Mouse (Mus musculus) liver, embryonic 14.5 days (tissue): ENCODE results near the gene Inka2.

Source experiments
- CTCF ChIP-seq: IDR thresholded peaks from 2 replicates; pipeline ENCODE4 v1.5.1; 2016; ENCODE audit warnings: antibody characterized with exemption, low read depth, control low read depth
- EP300 ChIP-seq: IDR thresholded peaks from 2 replicates; pipeline ENCODE4 v1.6.1; 2016; ENCODE audit warnings: antibody characterized with exemption, low read depth

DNA sequence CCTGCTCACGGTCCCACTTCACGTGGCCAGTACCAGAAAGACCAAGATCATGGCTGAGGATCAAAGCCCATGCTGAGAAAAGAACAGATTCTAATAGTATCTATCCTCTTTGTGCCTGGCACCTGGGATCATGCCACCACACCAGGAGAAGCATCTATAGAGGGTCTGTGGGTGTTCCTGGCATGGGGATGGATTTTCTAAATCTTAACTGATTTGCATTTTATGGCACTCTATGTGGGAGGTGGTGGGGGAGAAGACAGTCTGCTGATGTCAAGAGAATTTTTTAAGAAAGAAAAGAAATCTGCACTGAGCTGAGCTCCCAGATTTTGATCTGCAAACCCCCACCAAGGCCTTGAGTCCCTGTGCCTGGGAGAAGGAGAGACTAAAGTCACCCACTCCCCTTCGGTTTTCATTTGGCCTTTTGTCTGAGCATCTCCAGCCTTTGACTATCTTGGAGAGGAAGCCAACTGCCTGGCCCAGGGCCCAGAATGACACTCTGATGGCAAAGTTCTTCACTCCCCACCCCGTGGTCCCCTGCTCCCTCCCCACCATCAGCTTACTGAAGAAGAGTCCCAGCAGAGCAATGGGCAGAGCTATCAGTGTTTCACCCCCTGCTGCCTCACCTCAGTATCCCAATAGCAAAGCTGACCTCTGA, 2.1 kb downstream of the Inka2 start:
- TF ChIP-seq CTCF (no peak), EP300 (no peak)
